Mouse (Mus musculus): Measurements from ENCODE around the gene Ankrd10. TPM values are rescaled to one million over a fixed set of nuclear protein-coding genes. Genes with fewer than 3 reads are reported as not detected.
A peak's percentile ranks its signal among the peaks of the same experiment; 100 is the strongest.
"Not testable (repeated sequence)": the region's sequence is repeated elsewhere in the genome, so short reads cannot be mapped to it uniquely, and the experiment has no call there.

Gene Ankrd10
- polyA plus RNA-seq (2015; fragmentation: Nextera tagmentation; extraction: Ambion mirVana), result 98.7 and 99.4 TPM in 2 replicates

- WGBS, result under 1% methylated on average over 40 of the region's 40 CpGs
- peaks cover 43% of the 10 kb centered on the region for H3K4me1 ChIP-seq
- H3K27ac ChIP-seq, result peak within 1 kb of the TSS; percentile 100
- H3K4me2 ChIP-seq, result peak within 1 kb of the TSS; percentile 67
- no peaks in the 10 kb centered on the region for H3K9me3 ChIP-seq (replicated peaks)
- H3K9ac ChIP-seq, result peak within 1 kb of the TSS; percentile 96
- peak within 1 kb of the TSS; percentile 97 for H3K4me3 ChIP-seq (replicated peaks)
- ATAC-seq (replicated peaks; ENCODE audit: low FRiP score), result peak; percentile 96
- H3K27me3 ChIP-seq, result no peaks in the 10 kb centered on the region
- H3K36me3 ChIP-seq, result peaks cover 23% of the 10 kb centered on the region
Measured at GRCm38 (mm10) chr8:11635611-11636081, at the start of gene Ankrd10. Gene Ankrd10 (minus strand): TSS chr8:11635757.

- no peak overlapping the region for H3K4me2 ChIP-seq
- no peak for ATAC-seq (replicated peaks; ENCODE audit: low FRiP score)
- no peak overlapping the region for H3K4me3 ChIP-seq (replicated peaks)
- WGBS, result 84% methylated on average over 7 of the region's 7 CpGs
- no peak overlapping the region for H3K27ac ChIP-seq
- no peak overlapping the region for H3K9ac ChIP-seq
- no peaks in the 10 kb centered on the region for H3K9me3 ChIP-seq (replicated peaks)
- no peaks in the 10 kb centered on the region for H3K36me3 ChIP-seq
- no peaks in the 10 kb centered on the region for H3K27me3 ChIP-seq
- no peaks in the 10 kb centered on the region for H3K4me1 ChIP-seq
Measured at GRCm38 (mm10) chr8:11684558-11684957, 49.0 kb upstream of the Ankrd10 start.

DNA sequence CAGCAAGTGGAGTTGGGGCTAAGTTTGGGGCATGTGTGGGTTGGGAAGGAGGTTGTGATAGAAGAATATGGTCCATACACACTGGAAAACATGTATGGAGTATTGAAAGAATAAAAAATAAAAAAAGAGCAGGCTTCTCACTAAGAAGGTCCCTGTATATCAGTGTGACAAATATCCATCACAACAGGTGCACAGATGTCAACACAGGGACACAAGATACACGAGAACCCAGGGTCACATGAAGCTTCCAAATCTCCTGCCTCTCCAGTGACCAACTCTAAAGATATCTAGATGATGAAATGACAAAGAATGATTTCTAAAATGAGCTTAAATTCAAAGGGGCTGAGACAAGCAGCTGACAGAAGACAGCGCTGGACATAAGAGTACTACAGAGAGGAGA, 32.8 kb upstream of the Ankrd10 start:
- H3K9me3 ChIP-seq (replicated peaks), result no peaks in the 10 kb centered on the region
- H3K36me3 ChIP-seq, result no peaks in the 10 kb centered on the region
- H3K4me2 ChIP-seq, result no peak overlapping the region
- WGBS, result 75% methylated on average over 2 of the region's 2 CpGs
- no peak overlapping the region for H3K9ac ChIP-seq
- no peaks in the 10 kb centered on the region for H3K4me1 ChIP-seq
- H3K4me3 ChIP-seq (replicated peaks), result no peak overlapping the region
- no peak overlapping the region for H3K27ac ChIP-seq
- H3K27me3 ChIP-seq, result 0 out of 2 replicates have a peak, but pooled peaks cover 3% of the 10 kb centered on the region
- no peak for ATAC-seq (replicated peaks; ENCODE audit: low FRiP score)

DNA sequence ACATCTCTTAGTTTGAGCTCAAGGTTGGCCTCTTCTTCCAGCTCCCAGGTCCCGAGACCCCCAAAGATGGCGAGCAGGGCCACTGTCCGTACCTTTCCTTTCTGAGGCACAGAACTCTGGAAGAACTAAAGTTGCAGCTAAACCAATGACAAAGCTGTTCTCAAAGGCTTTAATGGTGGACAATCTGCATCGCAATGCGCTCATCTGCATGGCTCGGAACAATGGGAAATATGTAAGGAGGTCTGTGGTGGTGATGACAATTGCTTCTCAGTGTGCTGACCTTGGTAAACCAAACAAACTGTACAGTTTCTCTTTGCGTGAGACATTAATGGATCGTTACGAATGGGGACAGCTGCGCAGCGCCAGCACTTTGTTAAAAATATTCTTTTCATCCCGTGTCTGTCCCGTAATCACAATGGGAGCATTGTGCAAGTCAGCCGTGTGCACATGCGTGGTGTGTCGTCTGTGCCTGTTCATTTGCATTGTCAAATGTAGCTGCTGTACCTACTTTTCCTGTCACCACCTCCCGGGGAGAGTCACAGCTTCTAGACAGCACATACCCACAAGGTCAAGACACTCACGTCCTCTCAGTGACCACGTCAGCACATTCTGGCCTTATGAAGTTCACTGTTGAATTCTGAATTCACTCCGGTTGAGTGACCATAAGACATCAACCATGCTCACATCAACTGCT, 30.6 kb upstream of the Ankrd10 start:
- H3K9ac ChIP-seq; ATAC-seq (replicated peaks; ENCODE audit: low FRiP score); H3K4me3 ChIP-seq (replicated peaks); H3K36me3 ChIP-seq; H3K27me3 ChIP-seq; H3K4me2 ChIP-seq; H3K9me3 ChIP-seq (replicated peaks); H3K4me1 ChIP-seq; H3K27ac ChIP-seq: not testable (repeated sequence)
- WGBS, result 86% methylated on average over 20 of the region's 20 CpGs

DNA sequence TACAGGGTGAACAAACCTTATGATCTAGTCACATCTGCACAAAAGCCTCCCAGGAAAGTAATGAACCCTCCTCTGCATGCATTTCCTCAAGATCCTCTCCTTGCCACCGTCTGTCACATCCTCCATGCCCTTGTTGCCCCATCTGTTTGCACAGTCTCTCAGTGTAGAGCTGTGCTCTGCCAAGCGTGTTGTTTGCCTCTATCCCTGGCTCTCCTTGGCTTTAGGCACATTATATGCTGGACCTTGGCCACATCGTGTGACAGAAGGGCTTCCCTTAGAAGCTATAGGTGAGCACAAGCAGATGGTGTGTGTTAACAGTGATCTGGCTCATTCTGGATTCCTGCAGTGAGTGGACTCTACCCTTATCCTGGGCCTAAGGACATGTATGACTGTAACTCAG, 26.4 kb upstream of the Ankrd10 start:
- H3K4me1 ChIP-seq, result no peaks in the 10 kb centered on the region
- 43% methylated on average over 3 of the region's 3 CpGs for WGBS
- H3K9ac ChIP-seq, result no peak overlapping the region
- no peaks in the 10 kb centered on the region for H3K9me3 ChIP-seq (replicated peaks)
- no peaks in the 10 kb centered on the region for H3K36me3 ChIP-seq
- no peak overlapping the region for H3K4me2 ChIP-seq
- no peak overlapping the region for H3K4me3 ChIP-seq (replicated peaks)
- no peaks in the 10 kb centered on the region for H3K27me3 ChIP-seq
- H3K27ac ChIP-seq, result no peak overlapping the region
- no peak for ATAC-seq (replicated peaks; ENCODE audit: low FRiP score)

DNA sequence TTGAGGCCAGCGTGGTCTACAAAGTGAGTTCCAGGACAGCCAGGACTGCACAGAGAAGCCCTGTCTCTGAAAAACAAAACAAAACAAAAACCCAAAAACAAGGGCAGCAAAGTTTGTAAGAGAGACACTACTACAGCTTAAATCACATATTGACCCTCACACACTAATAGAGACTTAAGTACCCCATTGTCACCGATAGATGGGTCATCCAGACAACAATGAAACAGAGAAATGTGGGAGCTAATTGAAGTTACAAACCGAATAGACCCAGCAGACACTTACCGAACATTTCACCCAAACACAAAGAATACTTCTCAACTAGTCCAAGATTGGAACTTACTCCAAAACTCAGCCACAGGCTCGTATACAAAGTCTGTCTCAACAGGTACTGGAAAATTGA, 14.5 kb upstream of the Ankrd10 start:
- Histone ChIP-seq H3K27ac (no peak overlapping the region), H3K4me3 (replicated peaks) (no peak overlapping the region), H3K4me2 (no peak overlapping the region), H3K36me3 (no peaks in the 10 kb centered on the region), H3K9ac (no peak overlapping the region), H3K9me3 (replicated peaks) (no peaks in the 10 kb centered on the region), H3K27me3 (no peaks in the 10 kb centered on the region), H3K4me1 (peaks cover 3% of the 10 kb centered on the region; the same call in 1 of the 2 replicates)
- no peak for ATAC-seq (replicated peaks; ENCODE audit: low FRiP score)
- WGBS, result 94% methylated on average over 5 of the region's 5 CpGs

DNA sequence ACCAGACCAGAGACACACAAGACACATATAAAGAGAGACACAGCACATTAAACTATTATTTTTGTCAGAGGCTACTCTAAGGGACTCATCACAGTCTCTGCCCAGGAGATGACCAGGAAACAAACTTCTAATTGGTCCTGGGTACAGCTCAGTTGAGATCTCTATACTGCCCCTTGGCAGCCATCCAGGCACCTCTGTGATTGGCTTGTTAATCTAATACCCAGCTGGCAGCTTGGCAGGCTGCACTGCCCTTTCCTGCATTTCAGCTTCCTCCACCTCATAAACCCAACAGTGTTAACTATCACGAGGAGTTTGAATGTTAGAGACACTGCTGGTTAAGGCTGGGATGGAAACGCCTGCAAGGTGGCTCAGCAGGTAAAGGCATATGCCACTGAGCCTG, 7.6 kb upstream of the Ankrd10 start:
- ATAC-seq (replicated peaks; ENCODE audit: low FRiP score), result no peak
- Histone ChIP-seq H3K9ac (no peak overlapping the region), H3K4me2 (no peak overlapping the region), H3K9me3 (replicated peaks) (0 out of 2 replicates have a peak, but pooled peaks cover 3% of the 10 kb centered on the region), H3K4me3 (replicated peaks) (no peak overlapping the region), H3K27me3 (no peaks in the 10 kb centered on the region), H3K27ac (no peak overlapping the region), H3K4me1 (peaks cover 3% of the 10 kb centered on the region; the same call in 1 of the 2 replicates), H3K36me3 (0 out of 2 replicates have a peak, but pooled peaks cover 4% of the 10 kb centered on the region)
- 87% methylated on average over 2 of the region's 2 CpGs for WGBS

- peaks cover 15% of the 10 kb centered on the region for H3K4me1 ChIP-seq
- no peak overlapping the region for H3K9ac ChIP-seq
- no peaks in the 10 kb centered on the region for H3K27me3 ChIP-seq
- H3K27ac ChIP-seq, result no peak overlapping the region
- H3K9me3 ChIP-seq (replicated peaks), result 0 out of 2 replicates have a peak, but pooled peaks cover 3% of the 10 kb centered on the region
- H3K4me2 ChIP-seq, result no peak overlapping the region
- WGBS, result 49% methylated on average over 2 of the region's 2 CpGs
- 0 out of 2 replicates have a peak, but pooled peaks cover 4% of the 10 kb centered on the region for H3K36me3 ChIP-seq
- ATAC-seq (replicated peaks; ENCODE audit: low FRiP score), result no peak
- no peak overlapping the region for H3K4me3 ChIP-seq (replicated peaks)
Measured at GRCm38 (mm10) chr8:11640606-11641005, 5.0 kb upstream of the Ankrd10 start.

GRCm38 (mm10) chr8:11637531-11637930, 2.0 kb upstream of the Ankrd10 start:
- no peak overlapping the region for H3K4me3 ChIP-seq (replicated peaks)
- H3K9ac ChIP-seq, result no peak overlapping the region
- H3K27ac ChIP-seq, result no peak overlapping the region
- no peak for ATAC-seq (replicated peaks; ENCODE audit: low FRiP score)
- H3K4me2 ChIP-seq, result no peak overlapping the region
- 92% methylated on average over 7 of the region's 7 CpGs for WGBS
- peaks cover 7% of the 10 kb centered on the region for H3K36me3 ChIP-seq
- peaks cover 30% of the 10 kb centered on the region for H3K4me1 ChIP-seq
- H3K27me3 ChIP-seq, result no peaks in the 10 kb centered on the region
- 0 out of 2 replicates have a peak, but pooled peaks cover 3% of the 10 kb centered on the region for H3K9me3 ChIP-seq (replicated peaks)

DNA sequence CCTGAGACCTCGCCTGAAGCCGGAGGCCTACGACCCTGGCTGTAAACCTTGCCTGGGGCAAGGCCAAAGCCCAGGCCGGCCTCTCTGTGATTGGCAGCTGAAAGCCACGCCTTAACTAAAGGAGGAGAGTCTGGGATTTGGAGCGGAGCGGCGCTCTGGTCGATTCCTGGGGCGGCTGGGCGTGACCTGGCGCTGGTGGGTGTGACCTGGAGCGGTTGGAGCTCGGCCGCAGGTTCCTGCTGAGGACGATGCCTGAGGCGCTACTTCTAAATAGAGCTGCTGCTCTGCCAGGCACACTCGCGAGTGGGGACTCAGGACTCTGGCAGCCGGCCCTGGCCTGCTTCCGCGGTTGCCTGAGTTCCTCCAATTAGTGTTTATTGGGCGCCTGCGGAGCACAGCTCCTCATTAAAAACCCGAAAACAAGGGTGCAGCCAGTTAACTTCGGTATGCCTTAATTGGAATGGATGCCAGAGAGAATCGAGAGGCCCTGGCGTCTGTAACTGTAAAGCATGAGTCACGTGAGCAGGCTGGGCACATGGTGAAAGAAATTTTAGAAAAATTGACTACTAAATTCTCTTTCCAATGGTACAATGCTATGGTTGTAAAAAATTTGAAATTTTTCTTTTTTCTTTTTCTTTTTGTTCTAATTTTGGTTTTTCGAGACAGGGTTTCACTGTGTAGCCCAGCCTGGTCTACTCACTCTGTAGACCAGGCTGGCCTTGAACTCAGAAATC, 934 bp upstream of the Ankrd10 start:
- Histone ChIP-seq H3K27me3 (no peaks in the 10 kb centered on the region), H3K36me3 (peaks cover 18% of the 10 kb centered on the region), H3K9me3 (replicated peaks) (0 out of 2 replicates have a peak, but pooled peaks cover 3% of the 10 kb centered on the region), H3K9ac (peak overlapping the region; percentile 96), H3K4me2 (peak overlapping the region; percentile 67), H3K4me3 (replicated peaks) (peak overlapping the region; percentile 97), H3K27ac (peak overlapping the region; percentile 100), H3K4me1 (peaks cover 37% of the 10 kb centered on the region)
- peak; percentile 82 for ATAC-seq (replicated peaks; ENCODE audit: low FRiP score)
- 4% methylated on average over 30 of the region's 30 CpGs for WGBS

- H3K4me1 ChIP-seq, result peaks cover 43% of the 10 kb centered on the region
- H3K9me3 ChIP-seq (replicated peaks), result no peaks in the 10 kb centered on the region
- H3K9ac ChIP-seq, result peak overlapping the region; percentile 96
- H3K4me2 ChIP-seq, result peak overlapping the region; percentile 67
- H3K27me3 ChIP-seq, result no peaks in the 10 kb centered on the region
- under 1% methylated on average over 69 of the region's 70 CpGs for WGBS
- peak; percentile 78 for ATAC-seq (replicated peaks; ENCODE audit: low FRiP score)
- H3K36me3 ChIP-seq, result peaks cover 28% of the 10 kb centered on the region
- H3K27ac ChIP-seq, result peak overlapping the region; percentile 100
- peak overlapping the region; percentile 97 for H3K4me3 ChIP-seq (replicated peaks)
Measured at GRCm38 (mm10) chr8:11635012-11635577, 462 bp downstream of the Ankrd10 start.

Data from kidney, embryonic 15.5 days (tissue).